Mouse (Mus musculus) activated CD4-positive, CD25-positive, alpha-beta regulatory T cell, adult 4 months (primary cell): ENCODE results near the gene Gapdh. TPM values are rescaled to one million over a fixed set of nuclear protein-coding genes. Genes with fewer than 3 reads are reported as not detected.

Experiments
- polyA plus RNA-seq, 2 experiments: library from polyadenylated mRNA; unstranded; fragments of 100-300 nt; shearing (Covaris generic); gene quantifications; one replicate each; pipeline ENCODE4 v1.2.1; 2017

Gapdh gene
- polyA plus RNA-seq, 2 experiments from 2014 or later: 300 to 540 TPM

Other genes starting within 250 kb of the Gapdh start
- 10 to 100 TPM; 12.0 to 12.8 TPM for gene Ptms, start 246.4 kb downstream of the Gapdh start, polyA plus RNA-seq
- 10 to 100 TPM; 46.7 to 70.4 TPM for gene Mlf2, start 235.1 kb downstream of the Gapdh start, polyA plus RNA-seq
- 10 to 100 TPM; 45.9 to 51.2 TPM for gene Cops7a, start 200.9 kb downstream of the Gapdh start, polyA plus RNA-seq
- not detected for gene Pianp, start 169.8 kb downstream of the Gapdh start, polyA plus RNA-seq
- 1 to 10 TPM; 4.3 to 5.2 TPM for gene Zfp384, start 157.3 kb downstream of the Gapdh start, polyA plus RNA-seq
- gene Ing4, start 126.7 kb downstream of the Gapdh start, polyA plus RNA-seq: 10 to 100 TPM; 41.5 to 48.1 TPM
- gene Acrbp, start 116.8 kb downstream of the Gapdh start, polyA plus RNA-seq: 1 to 10 TPM; 8.1 to 9.7 TPM
- 1 to 10 TPM; 8.6 to 9.5 TPM for gene Lpar5, start 98.5 kb downstream of the Gapdh start, polyA plus RNA-seq
- 10 to 100 TPM; 49.4 to 66.6 TPM for gene Chd4, start 70.5 kb downstream of the Gapdh start, polyA plus RNA-seq
- 10 to 100 TPM; 40.6 to 50.3 TPM for gene Nop2, start 34.6 kb downstream of the Gapdh start, polyA plus RNA-seq
- gene Iffo1, start 21.2 kb downstream of the Gapdh start, polyA plus RNA-seq: 10 to 100 TPM in 1 of 2 experiments, 1 to 10 TPM in 1; 6.9 to 13.3 TPM
- gene Ncapd2, start 25.2 kb upstream of the Gapdh start, polyA plus RNA-seq: 10 to 100 TPM; 33.1 to 61.3 TPM
- 10 to 100 TPM; 85.7 to 89.0 TPM for gene Mrpl51, start 25.3 kb upstream of the Gapdh start, polyA plus RNA-seq
- gene Vamp1, start 49.1 kb upstream of the Gapdh start, polyA plus RNA-seq: 10 to 100 TPM; 14.0 to 14.4 TPM
- 10 to 100 TPM; 65.5 to 84.7 TPM for gene Tapbpl, start 65.4 kb upstream of the Gapdh start, polyA plus RNA-seq
- gene Cd27, start 70.5 kb upstream of the Gapdh start, polyA plus RNA-seq: 100 to 1,000 TPM; 427 to 432 TPM
- 1 to 10 TPM; 1.3 to 1.8 TPM for gene Tuba3a, start 119.6 kb upstream of the Gapdh start, polyA plus RNA-seq
- gene Ltbr, start 147.4 kb upstream of the Gapdh start, polyA plus RNA-seq: not detected
- gene Scnn1a, start 154.2 kb upstream of the Gapdh start, polyA plus RNA-seq: not detected
- 10 to 100 TPM; 20.2 to 25.5 TPM for gene Tnfrsf1a, start 182.9 kb upstream of the Gapdh start, polyA plus RNA-seq
- not detected for gene Plekhg6, start 214.3 kb upstream of the Gapdh start, polyA plus RNA-seq